Mouse (Mus musculus): ENCODE data around the gene Bcl2l12.

Bcl2l12 gene

GRCm38 (mm10) chr7:44965975-44966374, 32.5 kb downstream of the Bcl2l12 start:
- peaks cover 35% of the 10 kb centered on the region for H3K4me1 ChIP-seq (replicated peaks; ENCODE audit: low read depth, low read length)
- peaks cover 72% of the 10 kb centered on the region for H3K36me3 ChIP-seq (ENCODE audit: insufficient read depth, low read length)
- H3K4me3 ChIP-seq (replicated peaks; ENCODE audit: low read length), result no peak overlapping the region
- no peaks in the 10 kb centered on the region for H3K27me3 ChIP-seq (ENCODE audit: insufficient read depth, low read length)
- TF ChIP-seq POU5F1 (IDR thresholded peaks at IDR 0.05; ENCODE audit: borderline replicate concordance, low read length), result no peak
- TF ChIP-seq CTCF (conservative IDR thresholded peaks at IDR 0.05; ENCODE audit: low read length), result no peak; the same call in 1 of the 2 replicates
- TF ChIP-seq NANOG (IDR thresholded peaks at IDR 0.05; ENCODE audit: borderline replicate concordance, low read length), result no peak
- H3K9me3 ChIP-seq (ENCODE audit: low read length), result no peaks in the 10 kb centered on the region

GRCm38 (mm10) chr7:44964990-44965389, 33.5 kb downstream of the Bcl2l12 start:
- peaks cover 31% of the 10 kb centered on the region for H3K4me1 ChIP-seq (replicated peaks; ENCODE audit: low read depth, low read length)
- TF ChIP-seq NANOG (IDR thresholded peaks at IDR 0.05; ENCODE audit: borderline replicate concordance, low read length) (no peak), CTCF (conservative IDR thresholded peaks at IDR 0.05; ENCODE audit: low read length) (no peak), POU5F1 (IDR thresholded peaks at IDR 0.05; ENCODE audit: borderline replicate concordance, low read length) (no peak)
- H3K4me3 ChIP-seq (replicated peaks; ENCODE audit: low read length), result no peak overlapping the region
- peaks cover 82% of the 10 kb centered on the region for H3K36me3 ChIP-seq (ENCODE audit: insufficient read depth, low read length)
- no peaks in the 10 kb centered on the region for H3K27me3 ChIP-seq (ENCODE audit: insufficient read depth, low read length)
- H3K9me3 ChIP-seq (ENCODE audit: low read length), result no peaks in the 10 kb centered on the region

- Histone ChIP-seq H3K36me3 (ENCODE audit: insufficient read depth, low read length) (peaks cover 92% of the 10 kb centered on the region), H3K4me3 (replicated peaks; ENCODE audit: low read length) (no peak overlapping the region), H3K27me3 (ENCODE audit: insufficient read depth, low read length) (no peaks in the 10 kb centered on the region), H3K9me3 (ENCODE audit: low read length) (no peaks in the 10 kb centered on the region), H3K4me1 (replicated peaks; ENCODE audit: low read depth, low read length) (peaks cover 33% of the 10 kb centered on the region)
- no peak for TF ChIP-seq CTCF (conservative IDR thresholded peaks at IDR 0.05; ENCODE audit: low read length)
- no peak for TF ChIP-seq NANOG (IDR thresholded peaks at IDR 0.05; ENCODE audit: borderline replicate concordance, low read length)
- TF ChIP-seq POU5F1 (IDR thresholded peaks at IDR 0.05; ENCODE audit: borderline replicate concordance, low read length), result no peak
Measured at GRCm38 (mm10) chr7:44962831-44963230, 35.7 kb downstream of the Bcl2l12 start.

GRCm38 (mm10) chr7:44962337-44962736, 36.2 kb downstream of the Bcl2l12 start:
- H3K36me3 ChIP-seq (ENCODE audit: insufficient read depth, low read length), result peaks cover 95% of the 10 kb centered on the region
- peaks cover 38% of the 10 kb centered on the region for H3K4me1 ChIP-seq (replicated peaks; ENCODE audit: low read depth, low read length)
- no peaks in the 10 kb centered on the region for H3K9me3 ChIP-seq (ENCODE audit: low read length)
- H3K4me3 ChIP-seq (replicated peaks; ENCODE audit: low read length), result no peak overlapping the region
- TF ChIP-seq NANOG (IDR thresholded peaks at IDR 0.05; ENCODE audit: borderline replicate concordance, low read length), result no peak
- no peaks in the 10 kb centered on the region for H3K27me3 ChIP-seq (ENCODE audit: insufficient read depth, low read length)

GRCm38 (mm10) chr7:44960512-44960910, 38.0 kb downstream of the Bcl2l12 start:
- Histone ChIP-seq H3K9me3 (ENCODE audit: low read length) (no peaks in the 10 kb centered on the region), H3K4me1 (replicated peaks; ENCODE audit: low read depth, low read length) (peaks cover 37% of the 10 kb centered on the region), H3K27me3 (ENCODE audit: insufficient read depth, low read length) (no peaks in the 10 kb centered on the region), H3K4me3 (replicated peaks; ENCODE audit: low read length) (no peak overlapping the region), H3K36me3 (ENCODE audit: insufficient read depth, low read length) (peaks cover 79% of the 10 kb centered on the region)
- no peak for TF ChIP-seq POU5F1 (IDR thresholded peaks at IDR 0.05; ENCODE audit: borderline replicate concordance, low read length)
- TF ChIP-seq NANOG (IDR thresholded peaks at IDR 0.05; ENCODE audit: borderline replicate concordance, low read length), result no peak
- TF ChIP-seq CTCF (conservative IDR thresholded peaks at IDR 0.05; ENCODE audit: low read length), result no peak

GRCm38 (mm10) chr7:44959874-44960511, 38.5 kb downstream of the Bcl2l12 start:
- Histone ChIP-seq H3K9me3 (ENCODE audit: low read length) (no peaks in the 10 kb centered on the region), H3K27me3 (ENCODE audit: insufficient read depth, low read length) (no peaks in the 10 kb centered on the region), H3K36me3 (ENCODE audit: insufficient read depth, low read length) (peaks cover 74% of the 10 kb centered on the region), H3K4me1 (replicated peaks; ENCODE audit: low read depth, low read length) (peaks cover 37% of the 10 kb centered on the region), H3K4me3 (replicated peaks; ENCODE audit: low read length) (no peak overlapping the region)
- TF ChIP-seq NANOG (IDR thresholded peaks at IDR 0.05; ENCODE audit: borderline replicate concordance, low read length) (no peak), CTCF (conservative IDR thresholded peaks at IDR 0.05; ENCODE audit: low read length) (no peak), POU5F1 (IDR thresholded peaks at IDR 0.05; ENCODE audit: borderline replicate concordance, low read length) (no peak)

- Histone ChIP-seq H3K36me3 (ENCODE audit: insufficient read depth, low read length) (peaks cover 67% of the 10 kb centered on the region), H3K4me3 (replicated peaks; ENCODE audit: low read length) (no peak overlapping the region), H3K27me3 (ENCODE audit: insufficient read depth, low read length) (no peaks in the 10 kb centered on the region), H3K9me3 (ENCODE audit: low read length) (no peaks in the 10 kb centered on the region), H3K4me1 (replicated peaks; ENCODE audit: low read depth, low read length) (peaks cover 37% of the 10 kb centered on the region)
- TF ChIP-seq CTCF (conservative IDR thresholded peaks at IDR 0.05; ENCODE audit: low read length), result no peak
- no peak for TF ChIP-seq NANOG (IDR thresholded peaks at IDR 0.05; ENCODE audit: borderline replicate concordance, low read length)
- TF ChIP-seq POU5F1 (IDR thresholded peaks at IDR 0.05; ENCODE audit: borderline replicate concordance, low read length), result no peak
Measured at GRCm38 (mm10) chr7:44959281-44959680, 39.2 kb downstream of the Bcl2l12 start.

- H3K27me3 ChIP-seq (ENCODE audit: insufficient read depth, low read length), result no peaks in the 10 kb centered on the region
- peaks cover 58% of the 10 kb centered on the region for H3K36me3 ChIP-seq (ENCODE audit: insufficient read depth, low read length)
- no peaks in the 10 kb centered on the region for H3K9me3 ChIP-seq (ENCODE audit: low read length)
- TF ChIP-seq POU5F1 (IDR thresholded peaks at IDR 0.05; ENCODE audit: borderline replicate concordance, low read length) (no peak), CTCF (conservative IDR thresholded peaks at IDR 0.05; ENCODE audit: low read length) (peak; percentile 89)
- peaks cover 46% of the 10 kb centered on the region for H3K4me1 ChIP-seq (replicated peaks; ENCODE audit: low read depth, low read length)
- H3K4me3 ChIP-seq (replicated peaks; ENCODE audit: low read length), result no peak overlapping the region
Measured at GRCm38 (mm10) chr7:44958208-44958607, 40.3 kb downstream of the Bcl2l12 start.
